Mouse (Mus musculus) C2C12 (cell line): ENCODE measurements around the gene Pomc. TPM values are rescaled to one million over a fixed set of nuclear protein-coding genes. Genes with fewer than 3 reads are reported as not detected.

ENCODE experiments used
- H3K27me3 ChIP-seq: one replicate; pipeline ENCODE4 v1.6.1; 2011; ENCODE audit not compliant: control insufficient read depth, insufficient read depth, insufficient read length
- H3K36me3 ChIP-seq: one replicate; pipeline ENCODE4 v1.6.1; 2011; ENCODE audit not compliant: control insufficient read depth, insufficient read depth
- H3K4me3 ChIP-seq: one replicate; pipeline ENCODE4 v1.5.1; 2011; ENCODE audit warnings: mild to moderate bottlenecking, control low read depth; ENCODE audit not compliant: poor library complexity, insufficient read depth, severe bottlenecking
- H3K79me2 ChIP-seq: one replicate; pipeline ENCODE4 v1.6.1; 2011; ENCODE audit not compliant: control insufficient read depth, insufficient read depth
- H3K79me3 ChIP-seq: one replicate; pipeline ENCODE4 v1.6.1; 2011; ENCODE audit warnings: low read depth, control low read depth
- H3ac ChIP-seq: one replicate; pipeline ENCODE3; 2011; ENCODE audit warnings: low read depth; ENCODE audit not compliant: control insufficient read depth, insufficient read length
- CEBPB ChIP-seq: IDR thresholded peaks from one replicate; pipeline ENCODE4 v1.6.1; 2011; ENCODE audit warnings: low read depth, mild to moderate bottlenecking, control low read depth, moderate library complexity
- CTCF ChIP-seq: IDR thresholded peaks from one replicate; pipeline ENCODE4 v1.5.1; 2011; ENCODE audit not compliant: control insufficient read depth, insufficient read depth, insufficient read length
- FOSL1 ChIP-seq: IDR thresholded peaks from one replicate; pipeline ENCODE4 v1.8.0; 2011; ENCODE audit warnings: mild to moderate bottlenecking, low read length; ENCODE audit not compliant: poor library complexity, insufficient read depth, severe bottlenecking
- MAX ChIP-seq: IDR thresholded peaks from one replicate; pipeline ENCODE4 v1.6.1; 2011; ENCODE audit warnings: mild to moderate bottlenecking, control low read depth
- MYOD1 ChIP-seq: IDR thresholded peaks from one replicate; pipeline ENCODE4 v1.6.1; 2011; ENCODE audit warnings: low read depth; ENCODE audit not compliant: control insufficient read depth, insufficient read length
- MYOG ChIP-seq: IDR thresholded peaks from one replicate; pipeline ENCODE4 v1.6.1; 2011; ENCODE audit not compliant: control insufficient read depth, insufficient read length; ENCODE audit errors: extremely low read depth
- USF1 ChIP-seq: IDR thresholded peaks from one replicate; pipeline ENCODE4 v1.6.1; 2011; ENCODE audit warnings: low read depth, mild to moderate bottlenecking, control low read depth, moderate library complexity
- polyA plus RNA-seq: library from polyadenylated mRNA; unstranded; fragments of >200 nt; fragmentation: generic; extraction: Trizol; gene quantifications from one replicate; pipeline ENCODE4 v1.2.1, GENCODE M21; 2012; ENCODE audit warnings: missing spikeins

Gene Pomc
- polyA plus RNA-seq, 1 experiment = 0.11 TPM

DNA sequence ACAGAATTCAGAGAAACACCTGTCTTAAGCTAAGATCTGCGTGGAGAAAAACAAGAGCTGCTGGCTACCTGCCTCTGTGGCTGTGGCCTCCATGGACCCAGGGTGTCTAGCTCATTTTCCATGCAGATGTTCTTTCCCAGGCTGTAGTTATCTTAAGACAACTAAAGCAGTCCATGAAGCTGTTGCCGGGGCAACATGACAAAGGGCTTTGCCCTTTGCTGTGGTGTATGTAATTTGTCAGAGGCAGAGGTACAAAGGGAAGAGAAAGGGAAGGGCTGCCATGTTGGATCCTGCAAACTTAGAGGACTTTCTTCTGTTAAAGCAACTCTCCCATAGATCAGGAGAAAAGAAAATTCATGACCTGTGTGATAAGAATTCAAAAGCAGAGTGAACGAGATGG, 36.3 kb downstream of the Pomc start:
- TF ChIP-seq CTCF (no peak), CEBPB (no peak), MYOG (no peak), FOSL1 (no peak), USF1 (no peak), MYOD1 (no peak), MAX (no peak)

DNA sequence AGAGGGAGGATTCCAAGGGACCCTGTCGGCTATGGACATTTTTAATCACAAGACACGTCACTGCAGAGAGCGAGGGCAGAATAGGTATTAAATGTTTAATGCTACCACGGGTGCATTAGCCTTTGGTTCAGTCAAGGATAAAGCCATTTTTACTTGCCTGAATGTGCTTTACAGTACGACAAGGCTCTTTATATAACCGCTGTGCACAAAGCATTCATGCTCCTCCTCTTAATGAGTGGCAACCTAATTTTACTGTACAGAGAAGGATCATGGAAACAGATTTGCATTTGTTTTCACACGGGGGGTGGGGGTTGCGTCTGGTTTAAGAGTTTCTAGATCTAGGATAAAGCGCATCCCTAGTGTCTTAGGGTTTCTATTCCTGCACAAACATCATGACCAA, 42.0 kb downstream of the Pomc start:
- no peaks in the 10 kb centered on the region for H3K36me3 ChIP-seq
- H3ac ChIP-seq = no peak overlapping the region
- H3K79me3 ChIP-seq = no peaks in the 10 kb centered on the region
- H3K4me3 ChIP-seq = no peak overlapping the region
- TF ChIP-seq MAX (no peak), MYOG (no peak), MYOD1 (no peak), CEBPB (no peak), USF1 (no peak), CTCF (no peak), FOSL1 (no peak)
- H3K79me2 ChIP-seq = no peaks in the 10 kb centered on the region
- peaks cover 4% of the 10 kb centered on the region for H3K27me3 ChIP-seq

More for the DNA sequence above, 36.3 kb downstream of the Pomc start:
- Histone ChIP-seq H3K79me3 (no peaks in the 10 kb centered on the region), H3K27me3 (peaks cover 9% of the 10 kb centered on the region), H3K36me3 (no peaks in the 10 kb centered on the region), H3ac (no peak overlapping the region), H3K4me3 (no peak overlapping the region), H3K79me2 (no peaks in the 10 kb centered on the region)

DNA sequence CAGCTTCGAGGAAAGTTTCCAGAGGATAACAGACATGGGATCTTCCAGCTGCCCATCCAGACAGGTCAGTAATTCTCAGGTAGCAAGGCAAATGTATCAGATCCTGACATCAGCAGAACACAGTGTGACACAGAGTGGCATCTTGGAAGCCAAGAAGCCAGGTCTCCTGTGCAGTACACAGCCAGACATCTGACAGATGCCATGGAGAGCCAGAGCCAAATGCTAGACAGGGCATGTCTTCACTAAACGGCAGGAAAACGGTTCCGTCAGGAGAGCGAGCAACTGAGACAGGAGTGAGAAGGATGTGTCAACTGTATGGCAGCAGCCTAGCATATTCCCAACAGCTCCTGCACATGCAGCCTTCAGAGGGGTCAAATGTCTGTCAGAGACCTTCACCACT, 45.7 kb downstream of the Pomc start:
- Histone ChIP-seq H3K79me2 (no peaks in the 10 kb centered on the region), H3ac (no peak overlapping the region), H3K4me3 (no peak overlapping the region), H3K27me3 (no peaks in the 10 kb centered on the region), H3K36me3 (no peaks in the 10 kb centered on the region), H3K79me3 (no peaks in the 10 kb centered on the region)
- TF ChIP-seq CEBPB (no peak), MYOG (no peak), MAX (no peak), MYOD1 (no peak), FOSL1 (no peak), USF1 (no peak), CTCF (no peak)

DNA sequence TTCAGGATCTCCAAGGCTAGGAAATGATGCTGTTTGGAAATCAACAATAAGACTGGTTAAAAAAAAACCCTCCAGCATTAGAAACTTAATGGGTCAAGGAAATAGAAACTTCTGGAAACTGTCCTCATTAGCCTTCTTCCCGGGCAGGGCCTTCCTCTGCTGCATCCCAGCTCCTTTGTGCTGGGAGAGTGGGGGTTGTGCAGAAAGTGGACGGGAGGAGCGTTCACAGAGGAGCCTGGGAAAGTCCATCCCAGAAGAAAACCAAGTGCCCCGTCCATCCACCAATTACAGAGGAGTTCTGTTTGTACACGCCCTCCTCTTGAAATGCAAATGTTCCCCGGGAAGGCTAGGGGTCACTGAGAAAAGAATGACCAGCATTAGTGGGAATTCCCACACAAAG, 49.9 kb downstream of the Pomc start:
- Histone ChIP-seq H3K4me3 (no peak overlapping the region), H3K36me3 (no peaks in the 10 kb centered on the region), H3ac (no peak overlapping the region), H3K27me3 (peaks cover 6% of the 10 kb centered on the region), H3K79me3 (no peaks in the 10 kb centered on the region), H3K79me2 (no peaks in the 10 kb centered on the region)
- TF ChIP-seq CTCF (no peak), CEBPB (no peak), MAX (no peak), MYOG (no peak), FOSL1 (no peak), USF1 (no peak), MYOD1 (no peak)

- no peaks in the 10 kb centered on the region for H3K79me3 ChIP-seq
- no peak overlapping the region for H3K4me3 ChIP-seq
- TF ChIP-seq CEBPB (no peak), CTCF (no peak), MAX (no peak), USF1 (no peak), MYOD1 (no peak), MYOG (no peak), FOSL1 (no peak)
- no peak overlapping the region for H3ac ChIP-seq
- no peaks in the 10 kb centered on the region for H3K36me3 ChIP-seq
- no peaks in the 10 kb centered on the region for H3K79me2 ChIP-seq
- peaks cover 9% of the 10 kb centered on the region for H3K27me3 ChIP-seq
Measured at GRCm38 (mm10) chr12:4006079-4006478, 51.3 kb downstream of the Pomc start.

GRCm38 (mm10) chr12:4007181-4007580, 52.4 kb downstream of the Pomc start:
- H3K36me3 ChIP-seq = no peaks in the 10 kb centered on the region
- H3K79me3 ChIP-seq = no peaks in the 10 kb centered on the region
- H3K27me3 ChIP-seq = peaks cover 9% of the 10 kb centered on the region
- no peaks in the 10 kb centered on the region for H3K79me2 ChIP-seq
- no peak overlapping the region for H3ac ChIP-seq
- H3K4me3 ChIP-seq = no peak overlapping the region
- TF ChIP-seq CTCF (no peak), MAX (no peak), CEBPB (no peak)

GRCm38 (mm10) chr12:4007766-4008165, 53.0 kb downstream of the Pomc start:
- no peaks in the 10 kb centered on the region for H3K79me3 ChIP-seq
- H3K36me3 ChIP-seq = no peaks in the 10 kb centered on the region
- no peak overlapping the region for H3K4me3 ChIP-seq
- peaks cover 9% of the 10 kb centered on the region for H3K27me3 ChIP-seq
- no peak overlapping the region for H3ac ChIP-seq
- no peaks in the 10 kb centered on the region for H3K79me2 ChIP-seq
- TF ChIP-seq USF1 = no peak
- TF ChIP-seq MYOG = no peak
- TF ChIP-seq MYOD1 = no peak
- no peak for TF ChIP-seq FOSL1
- no peak for TF ChIP-seq MAX
- TF ChIP-seq CTCF = no peak
- TF ChIP-seq CEBPB = no peak
